ENCODE assay signal across 25 mouse cellular contexts in genomic region chr12:8463599-8464160, GRCm38 (mm10). TPM values are rescaled to one million over a fixed set of nuclear protein-coding genes. Genes with fewer than 3 reads are reported as not detected.
DNase-seq lines count a peak whose midpoint lies in the region; ATAC-seq and TF ChIP-seq lines count a peak whose summit lies in the region.
"Had no signal": no experiment of that assay in that cellular context is flagged by ENCODE, and none has a peak within 500 bp of the region (broad histone marks: within the 10 kb centered on the region; RNA-seq: fewer than 3 reads in every experiment).

No protein-coding gene starts in this region.

- no peak for TF ChIP-seq CTCF in hindbrain, postnatal 0 days (IDR thresholded peaks at IDR 0.05; ENCODE audit: low read depth)

- H3K4me3 ChIP-seq in hindbrain, embryonic 13.5 days: no peak overlapping the region
- no peak overlapping the region for H3K4me3 ChIP-seq in hindbrain, postnatal 0 days (ENCODE audit: low read length)
- no peak overlapping the region for H3K4me3 ChIP-seq in neural tube, embryonic 11.5 days (ENCODE audit: low read depth, low read length)
- H3K4me3 ChIP-seq in midbrain, embryonic 15.5 days: no peak overlapping the region
- H3K4me3 ChIP-seq: embryonic facial prominence, embryonic 13.5 days; erythroblast, embryonic 14.5 days; forebrain, embryonic 12.5 days; heart, embryonic 15.5 days; intestine, embryonic 15.5 days; liver, embryonic 13.5 days; myocyte had no signal

- no peak overlapping the region for H3K4me2 ChIP-seq in hindbrain, embryonic 13.5 days
- no peak overlapping the region for H3K4me2 ChIP-seq in hindbrain, postnatal 0 days (ENCODE audit: low read depth, low read length)
- H3K4me2 ChIP-seq in neural tube, embryonic 11.5 days (ENCODE audit: low read depth): no peak overlapping the region
- H3K4me2 ChIP-seq in midbrain, embryonic 15.5 days: no peak overlapping the region
- H3K4me2 ChIP-seq: embryonic facial prominence, embryonic 13.5 days; forebrain, embryonic 12.5 days; heart, embryonic 15.5 days; intestine, embryonic 15.5 days; liver, embryonic 13.5 days had no signal

- H3K27me3 ChIP-seq in hindbrain, embryonic 13.5 days: no peaks in the 10 kb centered on the region
- no peaks in the 10 kb centered on the region for H3K27me3 ChIP-seq in hindbrain, postnatal 0 days (ENCODE audit: insufficient read depth, low read length)
- H3K27me3 ChIP-seq in neural tube, embryonic 11.5 days (ENCODE audit: control insufficient read depth, insufficient read depth, low read length): no peaks in the 10 kb centered on the region
- no peaks in the 10 kb centered on the region for H3K27me3 ChIP-seq in midbrain, embryonic 15.5 days (replicated peaks)
- H3K27me3 ChIP-seq: embryonic facial prominence, embryonic 13.5 days; forebrain, embryonic 12.5 days; heart, embryonic 15.5 days; intestine, embryonic 15.5 days; liver, embryonic 13.5 days had no signal

- H3K36me3 ChIP-seq in hindbrain, embryonic 13.5 days: no peaks in the 10 kb centered on the region
- H3K36me3 ChIP-seq in hindbrain, postnatal 0 days (ENCODE audit: insufficient read depth, low read length): no peaks in the 10 kb centered on the region
- no peaks in the 10 kb centered on the region for H3K36me3 ChIP-seq in neural tube, embryonic 11.5 days (ENCODE audit: control insufficient read depth, insufficient read depth, low read length)
- no peaks in the 10 kb centered on the region for H3K36me3 ChIP-seq in midbrain, embryonic 15.5 days (replicated peaks)
- H3K36me3 ChIP-seq: embryonic facial prominence, embryonic 13.5 days; forebrain, embryonic 12.5 days; heart, embryonic 15.5 days; intestine, embryonic 15.5 days; liver, embryonic 13.5 days had no signal

- 0 out of 2 replicates have a peak, but pooled peaks have one; percentile 19 for ATAC-seq in hindbrain, embryonic 13.5 days (ENCODE audit: low FRiP score)
- no peak for ATAC-seq in hindbrain, postnatal 0 days
- no peak for ATAC-seq in neural tube, embryonic 11.5 days (ENCODE audit: insufficient read depth, low FRiP score, low TSS enrichment)
- 0 out of 2 replicates have a peak, but pooled peaks have one; percentile 41 for ATAC-seq in midbrain, embryonic 15.5 days (replicated peaks)
- no peak for ATAC-seq in frontal cortex, adult (ENCODE audit: low TSS enrichment)
- ATAC-seq: activated CD4-positive, CD25-positive, alpha-beta regulatory T cell, adult 4 months; intestine, embryonic 15.5 days had no signal

- WGBS in hindbrain, embryonic 13.5 days: 26% methylated on average over 3 of the region's 3 CpGs
- WGBS in hindbrain, postnatal 0 days: 35% methylated on average over 3 of the region's 3 CpGs
- WGBS in neural tube, embryonic 11.5 days: 53% methylated on average over 3 of the region's 3 CpGs
- 19% methylated on average over 3 of the region's 3 CpGs for WGBS in midbrain, embryonic 15.5 days

- H3K27ac ChIP-seq in hindbrain, embryonic 13.5 days: peak overlapping the region; percentile 71
- no peak overlapping the region for H3K27ac ChIP-seq in hindbrain, postnatal 0 days
- peak overlapping the region; percentile 49; the same call in 1 of the 2 replicates for H3K27ac ChIP-seq in neural tube, embryonic 11.5 days (ENCODE audit: low read depth, low read length)
- H3K27ac ChIP-seq in midbrain, embryonic 15.5 days: no peak overlapping the region
- H3K27ac ChIP-seq: embryonic facial prominence, embryonic 13.5 days; forebrain, embryonic 12.5 days; heart, embryonic 15.5 days; intestine, embryonic 15.5 days; liver, embryonic 13.5 days had no signal

- H3K9me3 ChIP-seq in hindbrain, embryonic 13.5 days: no peaks in the 10 kb centered on the region
- H3K9me3 ChIP-seq in hindbrain, postnatal 0 days (ENCODE audit: low read length): no peaks in the 10 kb centered on the region
- H3K9me3 ChIP-seq in neural tube, embryonic 11.5 days (ENCODE audit: control insufficient read depth, low read length): no peaks in the 10 kb centered on the region
- H3K9me3 ChIP-seq in midbrain, embryonic 15.5 days: no peaks in the 10 kb centered on the region
- H3K9me3 ChIP-seq: embryonic facial prominence, embryonic 13.5 days; forebrain, embryonic 12.5 days; heart, embryonic 15.5 days; intestine, embryonic 15.5 days; liver, embryonic 13.5 days had no signal

- DNase-seq in adrenal gland, adult (ENCODE audit: inconsistent age in 2 of 2, low spot score in 1 of 2): peak; percentile 64 to 85
- no peak for DNase-seq in adrenal gland, adult 8-10 months
- DNase-seq in hindbrain, postnatal 0 days (ENCODE audit: low spot score): no peak
- no peak for DNase-seq in neural tube, embryonic 11.5 days (ENCODE audit: low spot score)
- DNase-seq in neural tube, embryonic 10.5 days (ENCODE audit: extremely low spot score, low spot score): no peak
- DNase-seq: cerebellum, adult 18-20 months; cerebellum, postnatal 25 days; embryo, embryonic 11 days; heart, postnatal 4 days; kidney, adult 9 months; kidney, postnatal 25 days; liver, embryonic 13.5 days; lung, adult 2 months; lung, postnatal 14 days; thymus, postnatal 14 days had no signal

- peaks cover 25% of the 10 kb centered on the region for H3K4me1 ChIP-seq in hindbrain, embryonic 13.5 days (replicated peaks)
- no peaks in the 10 kb centered on the region for H3K4me1 ChIP-seq in hindbrain, postnatal 0 days (ENCODE audit: insufficient read depth, low read length)
- no peaks in the 10 kb centered on the region for H3K4me1 ChIP-seq in neural tube, embryonic 11.5 days (ENCODE audit: control insufficient read depth, insufficient read depth, low read length)
- peaks cover 4% of the 10 kb centered on the region; the same call in 1 of the 2 replicates for H3K4me1 ChIP-seq in midbrain, embryonic 15.5 days
- H3K4me1 ChIP-seq: forebrain, embryonic 12.5 days; heart, embryonic 15.5 days; liver, embryonic 13.5 days had no signal

- no peak overlapping the region for H3K9ac ChIP-seq in hindbrain, embryonic 13.5 days
- H3K9ac ChIP-seq in hindbrain, postnatal 0 days (replicated peaks; ENCODE audit: low read length): no peak overlapping the region
- H3K9ac ChIP-seq in neural tube, embryonic 11.5 days (ENCODE audit: low read length): peak overlapping the region; percentile 26; the same call in 1 of the 2 replicates
- no peak overlapping the region for H3K9ac ChIP-seq in midbrain, embryonic 15.5 days
- H3K9ac ChIP-seq: embryonic facial prominence, embryonic 13.5 days; forebrain, embryonic 12.5 days; heart, embryonic 15.5 days; intestine, embryonic 15.5 days; liver, embryonic 13.5 days had no signal

RNA-seq across cellular contexts. Expression of gene Rhob, which starts 36.1 kb away (rescaled TPM):
- total RNA-seq in adrenal gland, adult 8-10 months (2022): 100 to 1,000 TPM; 196 to 244 (median 223) TPM
- polyA plus RNA-seq in hindbrain, embryonic 13.5 days (2015; fragmentation: Nextera tagmentation; extraction: Ambion mirVana): 68.7 and 71.7 TPM in 2 replicates
- total RNA-seq in hindbrain, postnatal 0 days (2014; rRNA removed): 356 and 385 TPM in 2 replicates
- polyA plus RNA-seq in hindbrain, postnatal 0 days (2015; fragmentation: Nextera tagmentation; extraction: Ambion mirVana): 71.4 and 71.7 TPM in 2 replicates
- polyA plus RNA-seq in neural tube, embryonic 11.5 days (2014; fragmentation: Nextera tagmentation; extraction: Ambion mirVana): 91.1 and 93.1 TPM in 2 replicates
- 83.3 and 95.1 TPM in 2 replicates for polyA plus RNA-seq in midbrain, embryonic 15.5 days (2015; fragmentation: Nextera tagmentation; extraction: Ambion mirVana)

Comparison
In these comparisons a context has a peak if more than half of its experiments do, and no peak if none do; other contexts are left out.
1. DNase-seq: peak in adrenal gland, adult (2 of 2); none in adrenal gland, adult 8-10 months (single experiment), hindbrain, postnatal 0 days (single experiment), neural tube, embryonic 11.5 days (single experiment) and neural tube, embryonic 10.5 days (single experiment).
2. ATAC-seq: peak in hindbrain, embryonic 13.5 days (single experiment) and midbrain, embryonic 15.5 days (single experiment); none in hindbrain, postnatal 0 days (single experiment), neural tube, embryonic 11.5 days (single experiment) and frontal cortex, adult (single experiment).
3. H3K27ac ChIP-seq: peak in hindbrain, embryonic 13.5 days (single experiment) and neural tube, embryonic 11.5 days (single experiment); none in hindbrain, postnatal 0 days (single experiment) and midbrain, embryonic 15.5 days (single experiment).